Mouse (Mus musculus) kidney, adult 2 months (tissue): ENCODE results near the gene Olfr1133. TPM values are rescaled to one million over a fixed set of nuclear protein-coding genes. Genes with fewer than 3 reads are reported as not detected.
"Not testable (repeated sequence)": the region's sequence is repeated elsewhere in the genome, so short reads cannot be mapped to it uniquely, and the experiment has no call there.

Experiments used
- DNase-seq: peaks from one replicate; pipeline ENCODE4 v3.0.0; 2021
- H3K27ac ChIP-seq: fragments of 200-500 bp; 2 replicates; pipeline ENCODE4 v1.5.1; 2012; ENCODE audit warnings: low read depth, low read length, control low read depth, inconsistent platforms; ENCODE audit not compliant: insufficient read depth
- H3K27me3 ChIP-seq: fragments of 200-500 bp; replicated peaks from 2 replicates; pipeline ENCODE4 v1.6.1; 2012; ENCODE audit warnings: mild to moderate bottlenecking, moderate library complexity, low read length, inconsistent platforms; ENCODE audit not compliant: control insufficient read depth, insufficient read depth
- H3K36me3 ChIP-seq: fragments of 200-500 bp; 2 replicates; pipeline ENCODE4 v1.6.1; 2012; ENCODE audit warnings: mild to moderate bottlenecking, moderate library complexity, low read length, inconsistent platforms; ENCODE audit not compliant: control insufficient read depth, insufficient read depth
- H3K4me1 ChIP-seq: fragments of 200-500 bp; 2 replicates; pipeline ENCODE4 v1.6.1; 2011; ENCODE audit warnings: low read length; ENCODE audit not compliant: control insufficient read depth, insufficient read depth
- H3K4me3 ChIP-seq: fragments of 200-500 bp; 2 replicates; pipeline ENCODE4 v1.5.1; 2011; ENCODE audit warnings: mild to moderate bottlenecking, low read depth, low read length, control low read depth; ENCODE audit not compliant: insufficient read depth
- CTCF ChIP-seq: fragments of 200-500 bp; conservative IDR thresholded peaks from 2 replicates; pipeline ENCODE4 v1.5.1; 2011; ENCODE audit warnings: low read depth, mild to moderate bottlenecking, control low read depth, low read length, moderate library complexity, mixed read lengths; ENCODE audit not compliant: insufficient read depth, insufficient read length
- POLR2A ChIP-seq: fragments of 200-500 bp; IDR thresholded peaks from one replicate; pipeline ENCODE4 v1.6.1; 2011; ENCODE audit warnings: low read depth, low read length, control low read depth
- WGBS: fragments of 180-500 bp; shearing (Covaris S2); methylation state at CpG from one replicate; pipeline ENCODE4 v1.1.7; 2018; 5-methylcytosine and 5-hydroxymethylcytosine counted together
- polyA plus RNA-seq: library from polyadenylated mRNA; depleted of rRNA; stranded (reverse); fragments of >200 nt; gene quantifications from 2 replicates; pipeline ENCODE4 v1.2.3, GENCODE M21; 2012; rRNA removed

Gene Olfr1133
- not detected in 2 replicates for polyA plus RNA-seq

DNA sequence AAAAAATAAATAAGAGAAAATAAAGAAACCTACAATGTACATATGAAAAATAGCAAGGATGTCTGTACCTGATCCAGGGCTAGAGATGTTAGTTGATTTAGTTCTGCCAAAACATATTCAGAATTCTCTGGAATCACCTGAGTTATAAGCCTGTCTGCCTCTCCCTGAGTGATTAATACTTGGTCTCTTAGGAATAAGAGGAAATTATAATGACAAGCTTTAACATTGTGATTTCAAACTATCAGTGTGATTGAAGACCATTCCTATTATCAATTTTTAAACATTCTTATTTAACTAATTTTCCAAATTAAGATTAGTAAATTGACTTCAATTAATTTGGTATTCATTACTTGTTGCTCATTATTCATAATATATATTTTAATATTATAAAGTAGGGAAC is at the start of gene Olfr1133:
Gene Olfr1133 (minus strand): TSS at position 101 of the 400 bp plus-strand sequence.
- TF ChIP-seq POLR2A (no peak), CTCF (no peak)
- DNase-seq = no peak
- Histone ChIP-seq H3K4me3 (no peak within 1 kb of the TSS), H3K36me3 (no peaks in the 10 kb centered on the region), H3K27ac (no peak within 1 kb of the TSS), H3K4me1 (no peaks in the 10 kb centered on the region), H3K27me3 (no peaks in the 10 kb centered on the region)

DNA sequence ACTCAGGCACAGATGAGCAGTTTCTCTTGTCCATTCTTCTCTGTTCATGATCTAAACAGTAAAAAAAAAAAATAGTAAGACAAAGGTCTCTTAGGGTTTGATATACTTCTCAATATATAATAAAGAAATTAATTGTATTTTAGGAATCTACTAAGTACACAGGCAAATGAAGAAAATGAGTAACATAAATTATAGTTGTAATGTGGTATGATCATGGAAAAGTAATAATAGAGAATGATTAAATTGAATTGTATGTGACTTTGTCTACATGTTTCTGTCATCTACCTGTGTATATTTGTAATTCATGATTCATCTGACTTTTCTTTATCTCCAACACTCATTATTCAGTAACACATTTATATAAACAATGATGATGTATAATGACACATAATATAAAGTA is 46.7 kb upstream of the Olfr1133 start, which contains the start of gene Olfr1136:
Gene Olfr1136 (minus strand): TSS at position 101 of the 400 bp plus-strand sequence.
- no peak for TF ChIP-seq POLR2A
- H3K4me3 ChIP-seq = no peak within 1 kb of the TSS
- H3K27ac ChIP-seq = no peak within 1 kb of the TSS
- no peak for DNase-seq
- H3K4me1 ChIP-seq = no peaks in the 10 kb centered on the region
- no peaks in the 10 kb centered on the region for H3K27me3 ChIP-seq
- H3K36me3 ChIP-seq = no peaks in the 10 kb centered on the region

DNA sequence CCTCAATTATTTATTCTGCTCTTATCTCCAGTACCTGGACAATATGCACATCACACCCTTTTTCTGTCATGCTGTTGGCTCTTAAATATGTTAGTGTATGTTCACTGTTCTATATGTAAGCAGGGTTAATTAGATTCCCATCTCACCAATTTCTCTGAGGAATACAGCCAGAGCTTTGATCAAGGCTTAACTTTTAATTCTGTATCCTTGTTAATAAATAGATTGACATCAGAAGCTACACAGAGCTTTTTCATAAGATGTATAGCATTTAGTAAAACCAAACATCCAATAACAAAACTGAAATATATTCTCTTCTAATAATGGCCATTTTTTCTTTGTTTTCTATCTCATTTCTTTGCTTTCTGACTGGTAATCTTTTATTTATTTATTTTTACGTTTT is 26.4 kb upstream of the Olfr1133 start, which contains the start of gene Olfr1135:
Gene Olfr1135 (minus strand): TSS at position 101 of the 400 bp plus-strand sequence.
- H3K4me1 ChIP-seq = no peaks in the 10 kb centered on the region
- H3K27me3 ChIP-seq = no peaks in the 10 kb centered on the region
- WGBS = 10% methylated on average over 1 of the region's 1 CpGs
- H3K27ac ChIP-seq = no peak within 1 kb of the TSS
- TF ChIP-seq CTCF = no peak
- no peak for TF ChIP-seq POLR2A
- no peaks in the 10 kb centered on the region for H3K36me3 ChIP-seq
- no peak for DNase-seq
- H3K4me3 ChIP-seq = no peak within 1 kb of the TSS

DNA sequence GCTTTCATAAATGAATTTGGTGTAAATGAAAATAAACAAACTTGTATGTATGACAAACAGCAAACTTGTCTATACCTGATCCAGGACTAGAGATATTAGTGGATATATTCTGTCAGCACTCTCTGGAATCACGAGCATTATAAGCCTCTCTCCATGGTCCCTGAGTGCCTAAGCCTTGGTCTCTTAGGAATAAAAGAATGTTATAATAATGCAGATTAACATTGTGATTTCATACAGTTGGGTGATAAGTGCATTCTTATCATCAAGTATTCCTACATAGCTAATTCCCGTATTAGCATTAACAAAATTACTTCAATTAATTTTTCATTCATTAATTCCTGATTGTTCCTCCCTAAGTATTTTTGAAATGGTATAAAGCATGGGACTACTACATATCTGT is 11.2 kb upstream of the Olfr1133 start, which contains the start of gene Olfr1134:
Gene Olfr1134 (minus strand): TSS at position 101 of the 400 bp plus-strand sequence.
- H3K4me3 ChIP-seq = no peak within 1 kb of the TSS
- TF ChIP-seq CTCF = no peak
- no peak for TF ChIP-seq POLR2A
- H3K27ac ChIP-seq = no peak within 1 kb of the TSS
- WGBS = 82% methylated on average over 2 of the region's 2 CpGs
- DNase-seq = no peak
- no peaks in the 10 kb centered on the region for H3K4me1 ChIP-seq
- no peaks in the 10 kb centered on the region for H3K27me3 ChIP-seq
- H3K36me3 ChIP-seq = no peaks in the 10 kb centered on the region

DNA sequence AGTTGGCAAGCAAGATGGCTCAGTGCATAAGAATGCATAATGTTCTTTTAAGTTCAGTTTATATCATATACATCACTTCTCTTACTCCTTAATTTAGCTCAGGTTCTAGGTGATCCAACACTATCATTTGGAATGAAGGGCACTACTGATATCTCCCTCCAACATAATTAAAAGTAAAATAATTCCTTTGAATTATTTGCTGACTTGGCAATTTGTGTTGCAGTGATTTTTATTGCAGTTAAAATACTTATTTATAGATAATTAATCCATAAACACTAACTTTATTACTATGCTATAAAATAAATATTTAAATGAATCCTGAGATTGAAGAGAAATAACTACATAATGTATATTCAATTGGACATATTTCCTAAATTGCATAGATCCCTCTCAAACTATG is 4.7 kb downstream of the Olfr1133 start:
- no peak overlapping the region for H3K27ac ChIP-seq
- no peaks in the 10 kb centered on the region for H3K27me3 ChIP-seq
- no peaks in the 10 kb centered on the region for H3K36me3 ChIP-seq
- H3K4me3 ChIP-seq = no peak overlapping the region
- no peaks in the 10 kb centered on the region for H3K4me1 ChIP-seq
- no peak for DNase-seq
- no peak for TF ChIP-seq CTCF

DNA sequence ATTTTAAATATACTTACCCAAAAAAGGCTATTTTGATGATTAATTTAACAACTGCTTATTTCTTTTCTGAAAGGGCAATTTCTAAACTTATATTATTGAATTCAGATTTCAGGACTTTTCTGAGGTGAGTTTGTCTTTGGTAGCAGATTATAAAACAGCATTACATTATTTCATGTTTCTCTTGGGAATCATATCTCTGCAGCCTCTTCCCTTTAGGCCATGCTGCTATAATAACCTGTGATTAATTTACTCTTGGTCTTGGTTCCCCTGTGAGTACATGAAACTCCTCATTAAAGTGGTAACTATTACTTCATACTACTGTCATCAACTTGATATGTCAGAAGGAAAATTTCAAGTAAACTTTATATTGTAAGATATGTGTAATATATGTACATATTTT is 9.7 kb downstream of the Olfr1133 start, which contains the start of gene Olfr1132:
Gene Olfr1132 (minus strand): TSS at position 101 of the 400 bp plus-strand sequence.
- no peaks in the 10 kb centered on the region for H3K36me3 ChIP-seq
- H3K27ac ChIP-seq = no peak within 1 kb of the TSS
- no peaks in the 10 kb centered on the region for H3K27me3 ChIP-seq
- TF ChIP-seq CTCF = no peak
- TF ChIP-seq POLR2A = no peak
- no peak for DNase-seq
- no peak within 1 kb of the TSS for H3K4me3 ChIP-seq
- no peaks in the 10 kb centered on the region for H3K4me1 ChIP-seq

DNA sequence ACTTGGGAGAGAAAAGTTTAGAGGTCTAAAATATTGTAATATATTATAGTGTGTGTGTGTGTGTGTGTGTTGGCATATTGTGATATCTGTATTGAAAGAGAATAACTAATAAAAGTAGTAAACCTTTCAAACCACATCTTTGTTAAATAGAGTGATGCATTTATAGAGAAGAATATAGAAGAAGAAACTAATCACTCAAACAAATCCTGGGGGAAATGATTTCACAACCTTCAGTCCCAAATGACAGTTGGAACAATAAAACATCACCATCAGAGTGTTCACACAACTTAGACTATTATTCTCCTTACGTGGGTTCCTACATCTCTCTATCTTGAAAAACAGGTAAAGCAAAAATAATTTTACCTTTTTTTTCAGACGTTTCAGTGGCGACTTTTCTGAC is 20.4 kb downstream of the Olfr1133 start, which contains the start of gene Olfr1131:
Gene Olfr1131 (plus strand): TSS at position 301 of the 400 bp plus-strand sequence.
- H3K27ac ChIP-seq = no peak within 1 kb of the TSS
- H3K36me3 ChIP-seq = no peaks in the 10 kb centered on the region
- TF ChIP-seq CTCF (no peak), POLR2A (no peak)
- DNase-seq = no peak
- no peaks in the 10 kb centered on the region for H3K27me3 ChIP-seq
- 63% methylated on average over 3 of the region's 3 CpGs for WGBS
- no peaks in the 10 kb centered on the region for H3K4me1 ChIP-seq
- H3K4me3 ChIP-seq = no peak within 1 kb of the TSS

DNA sequence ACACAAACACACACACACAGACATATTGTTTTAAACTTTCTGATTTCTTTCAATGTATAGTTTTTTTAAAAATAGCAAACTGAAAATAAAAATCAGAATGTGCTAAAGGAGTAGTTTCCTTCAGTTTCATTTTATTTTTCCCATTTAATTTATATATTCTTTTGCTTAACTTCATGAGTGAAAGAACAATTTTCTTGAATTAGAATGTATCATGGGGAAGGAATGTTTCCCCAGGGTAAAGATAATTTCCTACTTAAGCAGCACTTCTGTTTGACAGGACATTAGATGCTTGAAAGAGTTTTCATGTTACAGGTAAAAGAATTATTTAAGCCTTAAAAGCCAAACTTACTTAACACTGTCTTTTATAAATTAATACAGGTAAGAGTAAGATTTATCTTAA is 41.3 kb downstream of the Olfr1133 start, which contains the start of gene Olfr1130:
Gene Olfr1130 (plus strand): TSS at position 301 of the 400 bp plus-strand sequence.
- not testable (repeated sequence) for DNase-seq, H3K4me3 ChIP-seq, H3K27me3 ChIP-seq, H3K36me3 ChIP-seq, H3K4me1 ChIP-seq, H3K27ac ChIP-seq

Other genes with a start within 250 kb of the Olfr1133 start
- gene Olfr1123, start 230.7 kb downstream of the Olfr1133 start, polyA plus RNA-seq = not detected in 2 replicates
- gene Olfr1124, start 217.1 kb downstream of the Olfr1133 start, polyA plus RNA-seq = not detected in 2 replicates
- not detected in 2 replicates for gene Olfr1126, start 193.4 kb downstream of the Olfr1133 start, polyA plus RNA-seq
- not detected in 2 replicates for gene Pramel7, start 150.3 kb downstream of the Olfr1133 start, polyA plus RNA-seq
- gene Pramel6, start 140.8 kb downstream of the Olfr1133 start, polyA plus RNA-seq = not detected in 2 replicates
- not detected in 2 replicates for gene Olfr153, start 115.6 kb downstream of the Olfr1133 start, polyA plus RNA-seq
- gene Olfr1128, start 101.8 kb downstream of the Olfr1133 start, polyA plus RNA-seq = not detected in 2 replicates
- not detected in 2 replicates for gene Olfr1129, start 73.5 kb downstream of the Olfr1133 start, polyA plus RNA-seq
- gene Olfr1130, start 41.2 kb downstream of the Olfr1133 start, polyA plus RNA-seq = not detected in 2 replicates
- not detected in 2 replicates for gene Olfr1131, start 20.3 kb downstream of the Olfr1133 start, polyA plus RNA-seq
- not detected in 2 replicates for gene Olfr1132, start 9.8 kb downstream of the Olfr1133 start, polyA plus RNA-seq
- gene Olfr1134, start 11.1 kb upstream of the Olfr1133 start, polyA plus RNA-seq = not detected in 2 replicates
- gene Olfr1135, start 26.3 kb upstream of the Olfr1133 start, polyA plus RNA-seq = not detected in 2 replicates
- gene Olfr1136, start 46.6 kb upstream of the Olfr1133 start, polyA plus RNA-seq = not detected in 2 replicates
- gene Olfr1137, start 65.8 kb upstream of the Olfr1133 start, polyA plus RNA-seq = not detected in 2 replicates
- gene Olfr1138, start 92.6 kb upstream of the Olfr1133 start, polyA plus RNA-seq = not detected in 2 replicates
- gene Olfr1140, start 96.4 kb upstream of the Olfr1133 start, polyA plus RNA-seq = not detected in 2 replicates
- gene Olfr1141, start 106.6 kb upstream of the Olfr1133 start, polyA plus RNA-seq = not detected in 2 replicates
- gene Olfr152, start 132.1 kb upstream of the Olfr1133 start, polyA plus RNA-seq = not detected in 2 replicates
- not detected in 2 replicates for gene Olfr1143, start 153.2 kb upstream of the Olfr1133 start, polyA plus RNA-seq
- gene Olfr1145, start 162.4 kb upstream of the Olfr1133 start, polyA plus RNA-seq = not detected in 2 replicates
- not detected in 2 replicates for gene Olfr1148, start 183.2 kb upstream of the Olfr1133 start, polyA plus RNA-seq
- not detected in 2 replicates for gene Olfr1150-ps1, start 196.6 kb upstream of the Olfr1133 start, polyA plus RNA-seq
- not detected in 2 replicates for gene Olfr1151, start 208.5 kb upstream of the Olfr1133 start, polyA plus RNA-seq
- not detected in 2 replicates for gene Olfr1152, start 219.1 kb upstream of the Olfr1133 start, polyA plus RNA-seq
- not detected in 2 replicates for gene Olfr1153, start 247.6 kb upstream of the Olfr1133 start, polyA plus RNA-seq